Mouse (Mus musculus) retina, postnatal 1 day (tissue): Measurements from ENCODE around the gene Defa17.
"Not testable (repeated sequence)": the region's sequence is repeated elsewhere in the genome, so short reads cannot be mapped to it uniquely, and the experiment has no call there.

ENCODE experiments used
- DNase-seq: peaks from one replicate; pipeline ENCODE4 v3.0.0-alpha.2; 2012

Gene Defa17

GRCm38 (mm10) chr8:21655480-21655879 lies at the start of gene Defa17:
Gene Defa17 (plus strand): TSS chr8:21655780.
- DNase-seq, result not testable (repeated sequence)

GRCm38 (mm10) chr8:21617883-21618282 lies 37.7 kb upstream of the Defa17 start, which contains the start of gene Defa26:
Gene Defa26 (plus strand): TSS chr8:21618183.
- DNase-seq, result not testable (repeated sequence)

GRCm38 (mm10) chr8:21665497-21665896 lies 9.9 kb downstream of the Defa17 start, which contains the start of gene Defa34:
Gene Defa34 (plus strand): TSS chr8:21665797.
- DNase-seq, result not testable (repeated sequence)

GRCm38 (mm10) chr8:21703545-21703944 lies 48.0 kb downstream of the Defa17 start, which contains the start of gene AY761184:
Gene AY761184 (minus strand): TSS chr8:21703645.
- DNase-seq, result not testable (repeated sequence)
